Mouse (Mus musculus): ENCODE results near the gene Gm47841. TPM values are rescaled to one million over a fixed set of nuclear protein-coding genes. Genes with fewer than 3 reads are reported as not detected.

The Gm47841 gene
- not detected in 2 replicates for polyA plus RNA-seq (2016; fragmentation: Nextera tagmentation; extraction: Ambion mirVana)

- 1% methylated on average over 23 of the region's 23 CpGs for WGBS
- Histone ChIP-seq H3K4me1 (peaks cover 36% of the 10 kb centered on the region), H3K36me3 (peaks cover 23% of the 10 kb centered on the region), H3K27ac (replicated peaks) (peak within 1 kb of the TSS; percentile 78), H3K27me3 (ENCODE audit: low read depth, poor library complexity, severe bottlenecking) (peaks cover 96% of the 10 kb centered on the region), H3K9me3 (replicated peaks) (no peaks in the 10 kb centered on the region), H3K4me3 (peak within 1 kb of the TSS; percentile 67)
- DNase-seq (ENCODE audit: low spot score) = no peak
Measured at GRCm38 (mm10) chr15:101047194-101047555, at the start of gene Gm47841. Gene Gm47841, minus strand, starts transcription at chr15:101047397.

- WGBS = 45% methylated on average over 3 of the region's 3 CpGs
- peaks cover 82% of the 10 kb centered on the region for H3K4me1 ChIP-seq
Measured at GRCm38 (mm10) chr15:101095392-101095791, 48.2 kb upstream of the Gm47841 start.

GRCm38 (mm10) chr15:101094979-101095378, 47.8 kb upstream of the Gm47841 start:
- Histone ChIP-seq H3K9me3 (replicated peaks) (no peaks in the 10 kb centered on the region), H3K4me1 (peaks cover 82% of the 10 kb centered on the region), H3K36me3 (no peaks in the 10 kb centered on the region), H3K27ac (replicated peaks) (peak overlapping the region; percentile 89; the same call in 1 of the 2 replicates), H3K4me3 (no peak overlapping the region), H3K27me3 (ENCODE audit: low read depth, poor library complexity, severe bottlenecking) (peaks cover 82% of the 10 kb centered on the region)
- DNase-seq (ENCODE audit: low spot score) = peak; percentile 48
- 56% methylated on average over 9 of the region's 9 CpGs for WGBS

More at GRCm38 (mm10) chr15:101095392-101095791, 48.2 kb upstream of the Gm47841 start:
- no peak for DNase-seq (ENCODE audit: low spot score)
- Histone ChIP-seq H3K4me3 (no peak overlapping the region), H3K27me3 (ENCODE audit: low read depth, poor library complexity, severe bottlenecking) (peaks cover 82% of the 10 kb centered on the region), H3K36me3 (no peaks in the 10 kb centered on the region), H3K27ac (replicated peaks) (peak overlapping the region; percentile 89; the same call in 1 of the 2 replicates), H3K9me3 (replicated peaks) (no peaks in the 10 kb centered on the region)

GRCm38 (mm10) chr15:101093988-101094387, 46.8 kb upstream of the Gm47841 start:
- no peak for DNase-seq (ENCODE audit: low spot score)
- Histone ChIP-seq H3K4me1 (peaks cover 76% of the 10 kb centered on the region), H3K27ac (replicated peaks) (peak overlapping the region; percentile 89), H3K4me3 (no peak overlapping the region), H3K9me3 (replicated peaks) (no peaks in the 10 kb centered on the region), H3K27me3 (ENCODE audit: low read depth, poor library complexity, severe bottlenecking) (peaks cover 82% of the 10 kb centered on the region), H3K36me3 (no peaks in the 10 kb centered on the region)
- WGBS = 35% methylated on average over 6 of the region's 6 CpGs

- H3K27ac ChIP-seq (replicated peaks) = peak overlapping the region; percentile 89
- H3K36me3 ChIP-seq = no peaks in the 10 kb centered on the region
- peak overlapping the region; percentile 42 for H3K4me3 ChIP-seq
- peak; percentile 84 for DNase-seq (ENCODE audit: low spot score)
- H3K4me1 ChIP-seq = peaks cover 76% of the 10 kb centered on the region
- H3K27me3 ChIP-seq (ENCODE audit: low read depth, poor library complexity, severe bottlenecking) = peaks cover 73% of the 10 kb centered on the region
- WGBS = 7% methylated on average over 25 of the region's 25 CpGs
- H3K9me3 ChIP-seq (replicated peaks) = no peaks in the 10 kb centered on the region
Measured at GRCm38 (mm10) chr15:101092829-101093648, 45.8 kb upstream of the Gm47841 start.

GRCm38 (mm10) chr15:101092121-101092828, 45.1 kb upstream of the Gm47841 start:
- no peaks in the 10 kb centered on the region for H3K9me3 ChIP-seq (replicated peaks)
- H3K27me3 ChIP-seq (ENCODE audit: low read depth, poor library complexity, severe bottlenecking) = peaks cover 65% of the 10 kb centered on the region
- 14% methylated on average over 14 of the region's 14 CpGs for WGBS
- no peaks in the 10 kb centered on the region for H3K36me3 ChIP-seq
- peak overlapping the region; percentile 89 for H3K27ac ChIP-seq (replicated peaks)
- DNase-seq (ENCODE audit: low spot score) = peak; percentile 72
- peak overlapping the region; percentile 42 for H3K4me3 ChIP-seq
- peaks cover 72% of the 10 kb centered on the region for H3K4me1 ChIP-seq

- Histone ChIP-seq H3K4me3 (no peak overlapping the region), H3K27ac (replicated peaks) (peak overlapping the region; percentile 89), H3K4me1 (peaks cover 65% of the 10 kb centered on the region), H3K27me3 (ENCODE audit: low read depth, poor library complexity, severe bottlenecking) (peaks cover 63% of the 10 kb centered on the region), H3K9me3 (replicated peaks) (no peaks in the 10 kb centered on the region), H3K36me3 (no peaks in the 10 kb centered on the region)
- 94% methylated on average over 8 of the region's 8 CpGs for WGBS
- DNase-seq (ENCODE audit: low spot score) = no peak
Measured at GRCm38 (mm10) chr15:101091551-101091950, 44.4 kb upstream of the Gm47841 start.

- no peak for DNase-seq (ENCODE audit: low spot score)
Measured at GRCm38 (mm10) chr15:101088291-101088690, 41.1 kb upstream of the Gm47841 start.

GRCm38 (mm10) chr15:101086956-101087355, 39.8 kb upstream of the Gm47841 start:
- DNase-seq (ENCODE audit: low spot score) = no peak
- no peak overlapping the region for H3K4me3 ChIP-seq
- no peak overlapping the region for H3K27ac ChIP-seq (replicated peaks)
- peaks cover 32% of the 10 kb centered on the region for H3K4me1 ChIP-seq
- H3K9me3 ChIP-seq (replicated peaks) = no peaks in the 10 kb centered on the region
- no peaks in the 10 kb centered on the region for H3K36me3 ChIP-seq
- H3K27me3 ChIP-seq (ENCODE audit: low read depth, poor library complexity, severe bottlenecking) = peaks cover 32% of the 10 kb centered on the region
- WGBS = 89% methylated on average over 3 of the region's 3 CpGs

More at GRCm38 (mm10) chr15:101088291-101088690, 41.1 kb upstream of the Gm47841 start:
- H3K27me3 ChIP-seq (ENCODE audit: low read depth, poor library complexity, severe bottlenecking) = peaks cover 34% of the 10 kb centered on the region
- peaks cover 37% of the 10 kb centered on the region for H3K4me1 ChIP-seq
- WGBS = 60% methylated on average over 4 of the region's 4 CpGs
- no peak overlapping the region for H3K27ac ChIP-seq (replicated peaks)
- H3K36me3 ChIP-seq = no peaks in the 10 kb centered on the region
- H3K4me3 ChIP-seq = no peak overlapping the region
- no peaks in the 10 kb centered on the region for H3K9me3 ChIP-seq (replicated peaks)

- Histone ChIP-seq H3K27me3 (ENCODE audit: low read depth, poor library complexity, severe bottlenecking) (peaks cover 27% of the 10 kb centered on the region), H3K4me3 (no peak overlapping the region), H3K27ac (replicated peaks) (0 out of 2 replicates have a peak overlapping the region, but pooled peaks have one; percentile 23), H3K4me1 (peaks cover 32% of the 10 kb centered on the region), H3K9me3 (replicated peaks) (no peaks in the 10 kb centered on the region), H3K36me3 (no peaks in the 10 kb centered on the region)
- 82% methylated on average over 9 of the region's 9 CpGs for WGBS
- DNase-seq (ENCODE audit: low spot score) = no peak
Measured at GRCm38 (mm10) chr15:101086451-101086850, 39.3 kb upstream of the Gm47841 start.

- Histone ChIP-seq H3K36me3 (no peaks in the 10 kb centered on the region), H3K9me3 (replicated peaks) (no peaks in the 10 kb centered on the region), H3K4me1 (peaks cover 49% of the 10 kb centered on the region), H3K27me3 (ENCODE audit: low read depth, poor library complexity, severe bottlenecking) (peaks cover 8% of the 10 kb centered on the region; the same call in 1 of the 2 replicates), H3K4me3 (no peak overlapping the region), H3K27ac (replicated peaks) (no peak overlapping the region)
- no peak for DNase-seq (ENCODE audit: low spot score)
- 73% methylated on average over 10 of the region's 10 CpGs for WGBS
Measured at GRCm38 (mm10) chr15:101084499-101084898, 37.3 kb upstream of the Gm47841 start.

- Histone ChIP-seq H3K9me3 (replicated peaks) (no peaks in the 10 kb centered on the region), H3K27me3 (ENCODE audit: low read depth, poor library complexity, severe bottlenecking) (peaks cover 5% of the 10 kb centered on the region; the same call in 1 of the 2 replicates), H3K4me3 (no peak overlapping the region), H3K27ac (replicated peaks) (peak overlapping the region; percentile 19; the same call in 1 of the 2 replicates), H3K4me1 (peaks cover 54% of the 10 kb centered on the region), H3K36me3 (no peaks in the 10 kb centered on the region)
- no peak for DNase-seq (ENCODE audit: low spot score)
- WGBS = 63% methylated on average over 4 of the region's 4 CpGs
Measured at GRCm38 (mm10) chr15:101082236-101082635, 35.0 kb upstream of the Gm47841 start.

All from midbrain, embryonic 10.5 days (tissue).